Mouse (Mus musculus) c-Kit-positive CD71-positive TER-119-positive erythroid progenitor cells, embryonic 14.5 days (primary cell): Measurements from ENCODE around the gene Frs2.
"Not testable (repeated sequence)": the region's sequence is repeated elsewhere in the genome, so short reads cannot be mapped to it uniquely, and the experiment has no call there.

Source experiments
- DNase-seq: peaks from one replicate; pipeline ENCODE4 v3.0.0-alpha.2; 2013; ENCODE audit warnings: low spot score

Frs2 gene

GRCm38 (mm10) chr10:117146421-117146820 lies 1.9 kb downstream of the Frs2 start:
- no peak for DNase-seq

- peak; percentile 59 for DNase-seq
Measured at GRCm38 (mm10) chr10:117145546-117146265, 2.6 kb downstream of the Frs2 start.

- DNase-seq = no peak
Measured at GRCm38 (mm10) chr10:117144628-117145027, 3.7 kb downstream of the Frs2 start.

- DNase-seq = no peak
Measured at GRCm38 (mm10) chr10:117144071-117144470, 4.3 kb downstream of the Frs2 start.

GRCm38 (mm10) chr10:117143311-117143710 lies 5.0 kb downstream of the Frs2 start:
- no peak for DNase-seq

- DNase-seq = no peak
Measured at GRCm38 (mm10) chr10:117141939-117142552, 6.3 kb downstream of the Frs2 start.

- not testable (repeated sequence) for DNase-seq
Measured at GRCm38 (mm10) chr10:117131506-117131905, 16.8 kb downstream of the Frs2 start.

- DNase-seq = no peak
Measured at GRCm38 (mm10) chr10:117130037-117130436, 18.3 kb downstream of the Frs2 start.

- DNase-seq = no peak
Measured at GRCm38 (mm10) chr10:117128693-117129092, 19.6 kb downstream of the Frs2 start.

GRCm38 (mm10) chr10:117127480-117127879 lies 20.9 kb downstream of the Frs2 start:
- no peak for DNase-seq

- no peak for DNase-seq
Measured at GRCm38 (mm10) chr10:117126719-117127118, 21.6 kb downstream of the Frs2 start.

GRCm38 (mm10) chr10:117126233-117126632 lies 22.1 kb downstream of the Frs2 start:
- no peak for DNase-seq

- no peak for DNase-seq
Measured at GRCm38 (mm10) chr10:117121448-117121847, 26.9 kb downstream of the Frs2 start.

GRCm38 (mm10) chr10:117120051-117120666 lies 28.2 kb downstream of the Frs2 start:
- DNase-seq = no peak

- DNase-seq = no peak
Measured at GRCm38 (mm10) chr10:117119531-117119930, 28.8 kb downstream of the Frs2 start.

- no peak for DNase-seq
Measured at GRCm38 (mm10) chr10:117118421-117118831, 29.9 kb downstream of the Frs2 start.

- no peak for DNase-seq
Measured at GRCm38 (mm10) chr10:117115652-117116051, 32.7 kb downstream of the Frs2 start.

GRCm38 (mm10) chr10:117112545-117112944 lies 35.8 kb downstream of the Frs2 start:
- no peak for DNase-seq

- DNase-seq = no peak
Measured at GRCm38 (mm10) chr10:117111455-117111854, 36.9 kb downstream of the Frs2 start.

GRCm38 (mm10) chr10:117110271-117110670 lies 38.1 kb downstream of the Frs2 start:
- no peak for DNase-seq

GRCm38 (mm10) chr10:117106686-117107085 lies 41.6 kb downstream of the Frs2 start:
- DNase-seq = no peak

GRCm38 (mm10) chr10:117106244-117106643 lies 42.1 kb downstream of the Frs2 start:
- DNase-seq = peak; percentile 86

- peak; percentile 56 for DNase-seq
Measured at GRCm38 (mm10) chr10:117105015-117105414, 43.3 kb downstream of the Frs2 start.
